Mouse (Mus musculus): ENCODE results near the gene Ppp1r12b. TPM values are rescaled to one million over a fixed set of nuclear protein-coding genes. Genes with fewer than 3 reads are reported as not detected.

The Ppp1r12b gene
- polyA plus RNA-seq, 1 experiment = 4.4 TPM

GRCm38 (mm10) chr1:134706549-134706948, 249.2 kb downstream of the Ppp1r12b start:
- Histone ChIP-seq H3ac (ENCODE audit: control insufficient read depth, insufficient read length) (no peak overlapping the region), H3K4me2 (ENCODE audit: low read depth) (no peak overlapping the region), H3K79me2 (ENCODE audit: control insufficient read depth, insufficient read depth) (no peaks in the 10 kb centered on the region), H3K4me3 (no peak overlapping the region), H3K27me3 (ENCODE audit: control insufficient read depth, insufficient read depth, insufficient read length) (peaks cover 65% of the 10 kb centered on the region), H3K36me3 (ENCODE audit: control insufficient read depth, insufficient read depth) (no peaks in the 10 kb centered on the region)
- TF ChIP-seq POLR2A (IDR thresholded peaks at IDR 0.05; ENCODE audit: insufficient read length, low read depth) = no peak
- no peak for TF ChIP-seq REST (IDR thresholded peaks at IDR 0.05; ENCODE audit: insufficient read depth, insufficient read length)
- no peak for TF ChIP-seq MYOG (IDR thresholded peaks at IDR 0.05; ENCODE audit: control insufficient read depth in 1 of 3, insufficient read depth in 1 of 3, insufficient read length in 2 of 3, low read depth in 2 of 3)
- TF ChIP-seq POLR2AphosphoS2 (IDR thresholded peaks at IDR 0.05; ENCODE audit: insufficient read length, low read depth) = no peak
- TF ChIP-seq MAX (IDR thresholded peaks at IDR 0.05; ENCODE audit: low read depth) = no peak
- no peak for TF ChIP-seq SRF (IDR thresholded peaks at IDR 0.05; ENCODE audit: control insufficient read depth, insufficient read length, low read depth)
- TF ChIP-seq E2F4 (IDR thresholded peaks at IDR 0.05; ENCODE audit: insufficient read depth) = no peak

Other genes starting within 250 kb of the Ppp1r12b start
- 4.0 TPM for gene Ube2t, start 6.6 kb upstream of the Ppp1r12b start, polyA plus RNA-seq (2012; fragmentation: generic; extraction: Trizol)
- 2.1 TPM for gene Lgr6, start 149.3 kb upstream of the Ppp1r12b start, polyA plus RNA-seq (2012; fragmentation: generic; extraction: Trizol)
- 0.26 TPM for gene Ptpn7, start 176.8 kb upstream of the Ppp1r12b start, polyA plus RNA-seq (2012; fragmentation: generic; extraction: Trizol)
- gene Arl8a, start 190.9 kb upstream of the Ppp1r12b start, polyA plus RNA-seq (2012; fragmentation: generic; extraction: Trizol) = 61.2 TPM
- gene Gpr37l1, start 211.7 kb upstream of the Ppp1r12b start, polyA plus RNA-seq (2012; fragmentation: generic; extraction: Trizol) = 0.07 TPM